Mouse (Mus musculus): ENCODE results near the gene Zswim5. TPM values are rescaled to one million over a fixed set of nuclear protein-coding genes. Genes with fewer than 3 reads are reported as not detected.
A peak's percentile ranks its signal among the peaks of the same experiment; 100 is the strongest.

Zswim5 gene
- polyA plus RNA-seq, 1 experiment: 4.7 TPM

DNA sequence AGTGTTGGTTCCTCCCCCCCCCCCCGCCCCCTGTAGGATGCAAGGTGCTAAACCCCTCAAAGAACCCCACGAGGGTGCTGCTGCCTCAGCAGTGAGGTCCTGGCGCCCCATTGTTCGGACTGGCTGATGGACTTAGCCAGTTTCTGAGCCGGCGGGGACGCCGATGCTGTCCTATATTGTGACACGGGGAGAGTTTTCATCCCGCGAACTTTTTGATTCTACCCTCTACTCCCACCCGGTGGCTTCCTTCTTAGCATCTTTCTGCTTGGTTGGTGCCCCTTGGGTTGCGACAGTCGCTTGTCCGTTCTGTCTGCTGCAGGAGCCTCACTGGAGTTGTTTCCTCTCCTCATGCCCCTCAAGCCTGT, 564 bp upstream of the Zswim5 start:
- no peaks in the 10 kb centered on the region for H3K27me3 ChIP-seq (ENCODE audit: control insufficient read depth, insufficient read depth, low read length)
- H3K36me3 ChIP-seq (ENCODE audit: control insufficient read depth, insufficient read depth, low read length): no peaks in the 10 kb centered on the region
- peak overlapping the region; percentile 90 for H3K4me3 ChIP-seq (ENCODE audit: control insufficient read depth, low read depth, low read length)
- peaks cover 6% of the 10 kb centered on the region for H3K4me1 ChIP-seq (ENCODE audit: control insufficient read depth, insufficient read depth, low read length)
- peak overlapping the region; percentile 84 for H3K27ac ChIP-seq (ENCODE audit: control insufficient read depth, insufficient read depth, low read depth, low read length)
- no peak for TF ChIP-seq CTCF (IDR thresholded peaks at IDR 0.05; ENCODE audit: control insufficient read depth, insufficient read depth, insufficient replicate concordance, low read depth, low read length)
- no peak for TF ChIP-seq POLR2A (IDR thresholded peaks at IDR 0.05; ENCODE audit: control insufficient read depth, low read depth, low read length)

DNA sequence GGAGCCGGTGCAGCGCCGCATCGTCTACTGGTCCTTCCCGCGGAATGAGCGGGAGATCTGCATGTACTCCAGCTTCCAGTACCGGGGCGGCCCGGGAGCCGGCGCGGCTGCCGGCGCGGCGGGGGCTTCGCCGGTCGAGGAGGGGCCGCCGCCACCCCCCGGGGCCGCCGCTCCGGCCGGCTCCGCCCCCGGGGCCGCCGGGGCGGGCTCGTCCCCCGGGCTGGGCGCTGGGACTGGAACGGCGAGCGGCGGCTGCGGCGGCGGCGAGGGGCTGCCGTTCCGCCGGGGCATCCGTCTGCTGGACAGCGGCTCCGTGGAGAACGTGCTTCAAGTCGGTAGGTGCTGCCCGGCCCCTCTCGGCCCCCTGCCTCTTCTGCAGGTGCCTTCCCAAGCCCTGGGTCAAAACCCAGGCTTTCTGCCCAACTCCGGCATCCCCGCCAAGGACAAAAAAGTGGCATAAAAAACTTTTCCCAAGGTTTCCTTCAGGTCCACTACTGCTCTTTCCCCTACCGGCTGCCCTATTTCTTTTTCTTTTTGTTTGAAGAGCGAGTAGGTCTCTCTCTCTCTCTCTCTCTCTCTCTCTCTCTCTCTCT, 649 bp downstream of the Zswim5 start:
- no peaks in the 10 kb centered on the region for H3K36me3 ChIP-seq (ENCODE audit: control insufficient read depth, insufficient read depth, low read length)
- no peaks in the 10 kb centered on the region for H3K27me3 ChIP-seq (ENCODE audit: control insufficient read depth, insufficient read depth, low read length)
- peak overlapping the region; percentile 90 for H3K4me3 ChIP-seq (ENCODE audit: control insufficient read depth, low read depth, low read length)
- peaks cover 6% of the 10 kb centered on the region for H3K4me1 ChIP-seq (ENCODE audit: control insufficient read depth, insufficient read depth, low read length)
- peak overlapping the region; percentile 66 for H3K27ac ChIP-seq (ENCODE audit: control insufficient read depth, insufficient read depth, low read depth, low read length)
- TF ChIP-seq POLR2A (IDR thresholded peaks at IDR 0.05; ENCODE audit: control insufficient read depth, low read depth, low read length): no peak
- TF ChIP-seq CTCF (IDR thresholded peaks at IDR 0.05; ENCODE audit: control insufficient read depth, insufficient read depth, insufficient replicate concordance, low read depth, low read length): no peak

DNA sequence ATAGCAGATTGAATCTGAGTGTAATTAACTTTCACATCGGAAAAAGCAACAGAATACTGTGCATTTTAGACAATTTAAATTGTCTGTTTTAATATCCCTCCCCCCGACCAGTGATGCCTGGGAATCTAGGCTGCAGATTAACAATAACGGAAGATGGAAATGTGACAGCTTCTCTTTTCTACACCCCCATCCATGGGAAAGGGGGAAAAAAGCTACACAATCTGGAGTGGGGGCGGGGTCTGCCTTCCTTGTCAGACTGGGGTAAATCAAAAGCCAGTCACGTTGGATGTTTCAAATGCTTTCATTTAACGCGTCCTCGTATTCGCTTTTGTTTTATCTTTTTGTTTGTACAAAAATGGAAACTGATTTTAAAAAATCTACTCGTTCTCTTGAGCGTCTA, 1.3 kb downstream of the Zswim5 start:
- H3K27ac ChIP-seq (ENCODE audit: control insufficient read depth, insufficient read depth, low read depth, low read length): 0 out of 2 replicates have a peak overlapping the region, but pooled peaks have one; percentile 12
- TF ChIP-seq CTCF (IDR thresholded peaks at IDR 0.05; ENCODE audit: control insufficient read depth, insufficient read depth, insufficient replicate concordance, low read depth, low read length) (no peak), POLR2A (IDR thresholded peaks at IDR 0.05; ENCODE audit: control insufficient read depth, low read depth, low read length) (no peak)
- H3K4me3 ChIP-seq (ENCODE audit: control insufficient read depth, low read depth, low read length): no peak overlapping the region
- H3K4me1 ChIP-seq (ENCODE audit: control insufficient read depth, insufficient read depth, low read length): peaks cover 6% of the 10 kb centered on the region
- H3K27me3 ChIP-seq (ENCODE audit: control insufficient read depth, insufficient read depth, low read length): no peaks in the 10 kb centered on the region
- H3K36me3 ChIP-seq (ENCODE audit: control insufficient read depth, insufficient read depth, low read length): no peaks in the 10 kb centered on the region

GRCm38 (mm10) chr4:116882679-116883078, 5.5 kb downstream of the Zswim5 start:
- no peak overlapping the region for H3K4me3 ChIP-seq (ENCODE audit: control insufficient read depth, low read depth, low read length)
- no peaks in the 10 kb centered on the region for H3K36me3 ChIP-seq (ENCODE audit: control insufficient read depth, insufficient read depth, low read length)
- peaks cover 3% of the 10 kb centered on the region for H3K4me1 ChIP-seq (ENCODE audit: control insufficient read depth, insufficient read depth, low read length)
- H3K27ac ChIP-seq (ENCODE audit: control insufficient read depth, insufficient read depth, low read depth, low read length): no peak overlapping the region
- no peaks in the 10 kb centered on the region for H3K27me3 ChIP-seq (ENCODE audit: control insufficient read depth, insufficient read depth, low read length)
- TF ChIP-seq CTCF (IDR thresholded peaks at IDR 0.05; ENCODE audit: control insufficient read depth, insufficient read depth, insufficient replicate concordance, low read depth, low read length) (no peak), POLR2A (IDR thresholded peaks at IDR 0.05; ENCODE audit: control insufficient read depth, low read depth, low read length) (no peak)

DNA sequence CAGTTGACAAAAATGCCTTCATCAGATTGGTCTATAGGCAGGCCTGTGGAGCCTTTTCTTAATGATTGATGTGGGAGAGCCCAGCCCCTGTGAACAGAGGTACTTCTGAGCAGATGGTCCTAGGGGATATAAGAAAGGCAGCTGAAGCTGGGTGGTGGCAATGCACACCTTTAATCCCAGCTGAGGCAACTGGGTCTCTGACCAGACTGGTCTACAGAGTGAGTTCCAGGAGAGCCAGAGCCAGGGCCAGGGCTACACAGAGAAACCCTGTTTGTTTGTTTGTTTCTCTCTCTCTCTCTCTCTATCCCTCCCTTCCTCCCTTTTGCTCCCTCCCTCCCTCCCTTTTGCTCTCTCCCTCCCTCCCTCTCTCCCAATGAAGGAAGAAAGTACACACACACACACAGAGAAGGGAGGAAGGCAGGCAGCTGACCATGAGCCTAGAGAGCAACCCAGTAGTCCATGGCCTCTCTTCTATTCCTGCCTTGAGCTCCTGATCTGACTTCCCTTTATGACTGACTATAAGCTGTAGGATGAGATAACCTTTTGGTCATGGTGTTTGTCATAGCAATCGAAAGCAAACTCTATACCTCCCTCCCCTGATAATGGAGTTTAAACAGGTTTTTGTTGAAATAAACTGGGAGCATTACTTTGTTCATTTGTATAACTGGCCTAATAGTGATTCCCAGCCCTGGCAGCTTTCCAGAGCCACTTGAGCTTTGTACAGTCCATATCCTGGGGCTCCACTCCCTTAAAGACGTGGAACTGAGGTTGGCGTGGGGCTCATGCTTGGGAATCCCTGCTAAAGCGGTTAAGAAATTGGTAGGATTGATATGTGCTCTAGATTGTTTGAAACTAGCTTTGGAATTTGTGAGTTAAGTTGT, 17.3 kb downstream of the Zswim5 start:
- no peaks in the 10 kb centered on the region for H3K4me1 ChIP-seq (ENCODE audit: control insufficient read depth, insufficient read depth, low read length)
- no peaks in the 10 kb centered on the region for H3K36me3 ChIP-seq (ENCODE audit: control insufficient read depth, insufficient read depth, low read length)
- no peak overlapping the region for H3K27ac ChIP-seq (ENCODE audit: control insufficient read depth, insufficient read depth, low read depth, low read length)
- no peaks in the 10 kb centered on the region for H3K27me3 ChIP-seq (ENCODE audit: control insufficient read depth, insufficient read depth, low read length)
- TF ChIP-seq POLR2A (IDR thresholded peaks at IDR 0.05; ENCODE audit: control insufficient read depth, low read depth, low read length): no peak
- TF ChIP-seq CTCF (IDR thresholded peaks at IDR 0.05; ENCODE audit: control insufficient read depth, insufficient read depth, insufficient replicate concordance, low read depth, low read length): no peak
- H3K4me3 ChIP-seq (ENCODE audit: control insufficient read depth, low read depth, low read length): no peak overlapping the region

DNA sequence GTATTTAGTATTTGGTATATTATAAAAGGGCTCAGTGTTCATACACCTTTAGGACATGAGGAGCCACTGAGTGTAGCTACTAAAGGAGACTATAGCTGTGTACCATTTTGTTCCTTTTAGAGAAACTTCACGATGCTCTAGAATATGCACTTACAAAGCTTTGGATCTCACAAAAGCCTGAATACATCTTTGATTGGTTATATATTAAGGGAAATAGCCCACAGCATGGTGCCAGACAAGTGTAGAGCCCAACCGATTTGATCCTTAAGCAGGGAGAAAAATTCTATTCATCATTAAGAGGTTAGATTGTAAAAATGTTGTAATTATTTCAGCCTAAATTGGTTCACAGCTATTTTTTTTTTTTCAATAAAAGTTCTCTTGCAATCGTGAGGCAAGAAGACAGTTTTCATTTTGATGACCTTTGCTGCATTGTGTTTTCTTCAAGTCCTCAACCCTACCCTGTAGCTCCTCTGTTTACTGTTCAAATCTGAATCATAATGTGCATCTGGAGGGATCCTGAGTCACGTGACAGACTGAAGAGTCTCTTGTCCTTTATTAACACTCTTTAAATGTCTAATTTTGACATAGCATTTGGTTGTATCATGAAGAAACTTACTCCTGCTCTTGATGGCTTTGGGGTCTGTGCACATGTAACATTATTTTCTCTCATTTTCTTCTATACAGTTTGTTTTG, 33.5 kb downstream of the Zswim5 start:
- H3K27ac ChIP-seq (ENCODE audit: control insufficient read depth, insufficient read depth, low read depth, low read length): no peak overlapping the region
- no peaks in the 10 kb centered on the region for H3K27me3 ChIP-seq (ENCODE audit: control insufficient read depth, insufficient read depth, low read length)
- H3K4me3 ChIP-seq (ENCODE audit: control insufficient read depth, low read depth, low read length): no peak overlapping the region
- no peaks in the 10 kb centered on the region for H3K4me1 ChIP-seq (ENCODE audit: control insufficient read depth, insufficient read depth, low read length)
- H3K36me3 ChIP-seq (ENCODE audit: control insufficient read depth, insufficient read depth, low read length): no peaks in the 10 kb centered on the region
- TF ChIP-seq CTCF (IDR thresholded peaks at IDR 0.05; ENCODE audit: control insufficient read depth, insufficient read depth, insufficient replicate concordance, low read depth, low read length): no peak
- TF ChIP-seq POLR2A (IDR thresholded peaks at IDR 0.05; ENCODE audit: control insufficient read depth, low read depth, low read length): no peak

- no peaks in the 10 kb centered on the region for H3K27me3 ChIP-seq (ENCODE audit: control insufficient read depth, insufficient read depth, low read length)
- no peak overlapping the region for H3K4me3 ChIP-seq (ENCODE audit: control insufficient read depth, low read depth, low read length)
- no peaks in the 10 kb centered on the region for H3K4me1 ChIP-seq (ENCODE audit: control insufficient read depth, insufficient read depth, low read length)
- TF ChIP-seq POLR2A (IDR thresholded peaks at IDR 0.05; ENCODE audit: control insufficient read depth, low read depth, low read length) (no peak), CTCF (IDR thresholded peaks at IDR 0.05; ENCODE audit: control insufficient read depth, insufficient read depth, insufficient replicate concordance, low read depth, low read length) (no peak)
- no peaks in the 10 kb centered on the region for H3K36me3 ChIP-seq (ENCODE audit: control insufficient read depth, insufficient read depth, low read length)
- H3K27ac ChIP-seq (ENCODE audit: control insufficient read depth, insufficient read depth, low read depth, low read length): no peak overlapping the region
Observed at GRCm38 (mm10) chr4:116911202-116911601, 34.0 kb downstream of the Zswim5 start.
